Mouse (Mus musculus) lung, adult 2 months (tissue): ENCODE measurements around the gene Usp22. TPM values are rescaled to one million over a fixed set of nuclear protein-coding genes. Genes with fewer than 3 reads are reported as not detected.
"Not testable (repeated sequence)": the region's sequence is repeated elsewhere in the genome, so short reads cannot be mapped to it uniquely, and the experiment has no call there.

ENCODE experiments used
- DNase-seq: peaks from one replicate; pipeline ENCODE4 v3.0.0; 2022
- H3K4me1 ChIP-seq: fragments of 200-500 bp; 2 replicates; pipeline ENCODE4 v1.6.1; 2011; ENCODE audit warnings: low read length; ENCODE audit not compliant: control insufficient read depth, insufficient read depth
- H3K4me3 ChIP-seq: fragments of 200-500 bp; replicated peaks from 2 replicates; pipeline ENCODE3; 2011; ENCODE audit warnings: low read depth, mild to moderate bottlenecking, control low read depth, low read length; ENCODE audit errors: extremely low read depth
- CTCF ChIP-seq: fragments of 200-500 bp; IDR thresholded peaks from 2 replicates; pipeline ENCODE4 v1.5.1; 2011; ENCODE audit warnings: mild to moderate bottlenecking, low read length, control low read depth; ENCODE audit not compliant: insufficient read depth
- POLR2A ChIP-seq: fragments of 200-500 bp; IDR thresholded peaks from 2 replicates; pipeline ENCODE4 v1.6.1; 2011; ENCODE audit warnings: low read depth, mild to moderate bottlenecking, control low read depth, low read length, borderline replicate concordance; ENCODE audit errors: extremely low read depth
- WGBS: fragments of 180-500 bp; shearing (Covaris S2); methylation state at CpG from one replicate; pipeline ENCODE4 v1.1.7; 2018; 5-methylcytosine and 5-hydroxymethylcytosine counted together
- polyA plus RNA-seq: library from polyadenylated mRNA; depleted of rRNA; stranded (reverse); fragments of >200 nt; gene quantifications from 2 replicates; pipeline ENCODE4 v1.2.3, GENCODE M21; 2012

Gene Usp22
- polyA plus RNA-seq, 1 experiment = 43.6 TPM

- DNase-seq = no peak
- Histone ChIP-seq H3K4me1 (0 out of 2 replicates have a peak, but pooled peaks cover 3% of the 10 kb centered on the region), H3K4me3 (no peak overlapping the region)
- TF ChIP-seq POLR2A (no peak), CTCF (no peak)
- 85% methylated on average over 8 of the region's 8 CpGs for WGBS
These were observed 29.3 kb downstream of the Usp22 start for GRCm38 (mm10) chr11:61145551-61145950.

DNA sequence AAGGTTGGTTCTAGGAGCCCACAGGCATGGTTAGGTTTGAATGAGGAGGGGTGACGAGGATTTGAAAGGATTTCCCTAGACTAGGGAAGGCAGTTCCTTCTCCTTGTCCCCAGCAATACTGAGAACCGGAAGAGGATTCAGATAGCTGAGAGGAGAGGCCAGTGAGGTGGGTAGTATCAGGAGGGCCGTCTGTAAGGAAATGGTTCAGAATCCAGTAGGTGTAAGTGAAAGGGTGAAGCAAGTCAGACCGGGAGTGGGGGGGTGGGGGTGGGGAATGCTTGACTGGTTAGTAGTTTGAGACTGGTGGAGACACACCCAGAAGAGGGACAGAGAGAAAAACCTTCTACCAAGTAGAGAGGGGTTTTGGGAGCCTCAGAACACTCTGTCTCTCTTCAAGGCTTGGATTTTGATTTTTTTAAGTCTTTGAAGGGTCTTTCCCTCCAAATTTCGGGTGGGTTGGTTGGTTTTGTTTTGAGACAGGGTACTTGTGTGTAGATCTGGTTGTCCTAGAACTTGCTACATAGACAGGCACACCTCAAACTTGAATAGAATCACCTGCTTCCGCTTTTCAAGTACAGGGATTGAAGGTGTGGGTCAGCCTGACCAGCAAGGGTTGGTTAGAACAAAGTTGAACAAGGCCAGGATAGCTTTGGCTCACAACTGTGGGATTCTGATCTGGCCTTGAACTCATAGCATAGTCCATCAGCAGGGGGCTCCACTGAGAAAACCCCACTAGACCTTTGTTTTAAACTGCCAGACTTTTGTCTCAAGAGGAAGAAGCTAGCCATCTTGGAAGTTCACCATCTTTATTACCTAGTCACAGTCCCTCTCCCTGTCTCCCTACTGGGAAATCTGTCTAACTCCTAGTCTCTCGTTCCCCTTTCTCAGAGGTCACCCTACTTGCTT, 31.0 kb downstream of the Usp22 start:
- Histone ChIP-seq H3K4me1 (peaks cover 6% of the 10 kb centered on the region; the same call in 1 of the 2 replicates), H3K4me3 (no peak overlapping the region)
- TF ChIP-seq CTCF = no peak
- no peak for DNase-seq
- WGBS = 61% methylated on average over 7 of the region's 7 CpGs

DNA sequence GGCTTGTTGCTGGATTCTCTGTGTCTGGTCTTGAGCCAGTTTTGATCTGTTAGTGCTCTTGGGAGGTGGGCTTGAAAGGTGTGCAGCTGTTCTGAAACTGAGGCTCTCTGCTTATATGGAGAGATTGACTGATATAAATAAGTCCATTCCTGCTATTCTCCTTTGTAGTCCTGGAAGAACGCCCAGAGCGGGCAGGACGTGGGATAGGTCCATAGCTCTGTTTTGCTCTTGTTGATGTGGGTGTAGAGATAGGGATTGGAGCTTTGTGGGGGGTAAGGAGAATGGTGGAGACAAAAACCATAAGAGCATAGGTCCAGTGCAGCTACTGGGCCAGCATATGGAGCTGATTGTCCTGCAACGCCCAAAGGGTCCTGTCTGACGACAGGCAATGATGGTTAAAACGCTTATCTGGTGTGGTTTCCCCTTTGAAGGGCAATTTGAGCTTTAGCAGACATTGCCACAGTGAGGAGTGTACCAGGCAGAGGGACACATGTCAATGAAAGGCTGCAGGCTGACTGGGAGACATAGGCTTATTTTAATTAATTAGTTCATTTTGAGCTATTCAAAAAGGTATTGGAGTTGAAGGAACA, 31.8 kb downstream of the Usp22 start:
- peak overlapping the region; percentile 39 for H3K4me3 ChIP-seq
- 42% methylated on average over 6 of the region's 6 CpGs for WGBS

DNA sequence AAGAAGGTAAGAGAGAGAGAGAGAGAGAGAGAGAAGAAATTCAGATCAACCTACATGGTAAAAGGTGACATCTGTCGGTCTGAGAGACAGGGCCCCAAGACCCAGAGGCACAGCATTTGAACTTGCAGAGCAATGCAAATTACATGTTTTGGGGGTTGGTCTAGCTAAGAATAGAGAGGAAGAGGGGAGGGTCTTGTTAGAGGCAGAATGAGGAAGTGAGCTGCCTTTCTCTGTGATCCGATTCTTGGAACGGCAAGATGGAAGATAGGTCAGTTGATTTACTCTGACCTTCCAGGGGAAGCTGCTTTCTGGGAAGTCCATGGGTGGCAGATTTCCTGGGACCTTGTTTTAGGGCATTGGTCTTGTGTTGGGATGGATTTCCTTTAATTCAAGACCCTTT, 32.6 kb downstream of the Usp22 start:
- Histone ChIP-seq H3K4me3 (peak overlapping the region; percentile 39), H3K4me1 (peaks cover 6% of the 10 kb centered on the region; the same call in 1 of the 2 replicates)
- WGBS = 25% methylated on average over 3 of the region's 3 CpGs
- TF ChIP-seq POLR2A = no peak
- no peak for TF ChIP-seq CTCF
- no peak for DNase-seq

More for the DNA sequence above, 31.8 kb downstream of the Usp22 start:
- TF ChIP-seq CTCF (no peak), POLR2A (no peak)
- H3K4me1 ChIP-seq = peaks cover 6% of the 10 kb centered on the region; the same call in 1 of the 2 replicates
- no peak for DNase-seq

DNA sequence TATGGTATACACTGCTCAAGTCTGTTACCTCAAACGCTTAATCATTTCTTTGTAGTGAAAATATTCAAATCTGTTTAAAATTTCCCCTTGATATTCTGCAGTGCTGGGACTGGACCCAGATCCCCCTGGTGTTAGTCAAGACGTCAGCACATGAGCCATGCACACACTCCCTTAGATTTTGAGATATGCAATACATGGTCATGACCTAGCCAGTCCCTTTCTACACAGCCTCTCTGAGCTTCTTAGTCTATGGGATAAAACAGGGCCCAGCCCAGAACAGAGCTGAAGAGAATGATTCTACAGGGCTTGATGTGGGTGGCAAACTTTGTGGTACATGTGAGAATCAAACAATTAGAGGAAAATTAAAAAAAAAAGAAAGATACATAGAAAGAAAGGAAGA, 33.2 kb downstream of the Usp22 start:
- Histone ChIP-seq H3K4me1 (peaks cover 6% of the 10 kb centered on the region; the same call in 1 of the 2 replicates), H3K4me3 (no peak overlapping the region)
- DNase-seq = no peak
- TF ChIP-seq POLR2A = no peak
- no peak for TF ChIP-seq CTCF
- 64% methylated on average over 2 of the region's 2 CpGs for WGBS

DNA sequence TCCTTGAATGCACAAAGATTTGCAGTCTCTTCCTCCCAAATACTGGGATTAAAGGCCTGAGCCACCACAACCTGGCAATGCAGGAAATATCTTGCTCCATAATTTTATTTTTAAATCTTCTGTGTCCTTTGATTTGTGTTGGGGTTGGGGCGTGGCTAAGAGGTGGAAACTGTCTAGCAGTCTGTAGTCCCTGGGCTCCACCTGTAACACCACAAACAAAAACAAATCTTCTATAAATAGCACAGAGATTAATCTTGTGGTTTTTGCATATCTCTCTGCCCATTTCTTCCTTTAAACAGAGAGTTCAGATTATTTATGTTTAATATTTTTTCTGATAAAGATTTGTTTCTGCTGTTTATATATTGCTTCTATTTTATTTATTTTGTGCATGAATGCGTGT, 41.9 kb downstream of the Usp22 start:
- Histone ChIP-seq H3K4me1 (no peaks in the 10 kb centered on the region), H3K4me3 (no peak overlapping the region)
- no peak for DNase-seq
- TF ChIP-seq POLR2A (no peak), CTCF (no peak)
- 63% methylated on average over 2 of the region's 2 CpGs for WGBS

DNA sequence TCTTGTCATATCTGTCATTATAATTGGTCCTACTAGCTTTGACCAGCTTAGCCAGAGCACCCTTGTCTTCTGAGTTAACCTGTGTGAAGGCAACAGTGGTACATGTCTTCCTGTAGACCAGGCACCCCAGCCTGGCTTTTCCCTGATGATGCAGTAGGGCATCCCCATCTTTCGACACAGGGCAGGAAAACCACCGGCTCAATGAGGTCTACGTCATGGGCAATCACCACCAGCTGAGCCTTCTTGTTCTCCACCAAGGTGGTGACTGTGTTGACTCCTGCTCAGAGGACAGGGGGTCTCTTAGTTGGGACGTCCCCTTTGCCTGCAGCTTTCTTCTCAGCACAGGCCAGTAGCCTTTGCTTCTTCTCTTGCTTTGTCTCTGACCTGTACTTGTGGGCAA, 44.2 kb downstream of the Usp22 start:
- not testable (repeated sequence) for H3K4me1 ChIP-seq, H3K4me3 ChIP-seq, DNase-seq
- 89% methylated on average over 4 of the region's 4 CpGs for WGBS

GRCm38 (mm10) chr11:61129305-61129704, 45.5 kb downstream of the Usp22 start:
- no peak for DNase-seq
- TF ChIP-seq CTCF (no peak), POLR2A (no peak)
- H3K4me3 ChIP-seq = no peak overlapping the region
- WGBS = 53% methylated on average over 10 of the region's 10 CpGs
- H3K4me1 ChIP-seq = no peaks in the 10 kb centered on the region

DNA sequence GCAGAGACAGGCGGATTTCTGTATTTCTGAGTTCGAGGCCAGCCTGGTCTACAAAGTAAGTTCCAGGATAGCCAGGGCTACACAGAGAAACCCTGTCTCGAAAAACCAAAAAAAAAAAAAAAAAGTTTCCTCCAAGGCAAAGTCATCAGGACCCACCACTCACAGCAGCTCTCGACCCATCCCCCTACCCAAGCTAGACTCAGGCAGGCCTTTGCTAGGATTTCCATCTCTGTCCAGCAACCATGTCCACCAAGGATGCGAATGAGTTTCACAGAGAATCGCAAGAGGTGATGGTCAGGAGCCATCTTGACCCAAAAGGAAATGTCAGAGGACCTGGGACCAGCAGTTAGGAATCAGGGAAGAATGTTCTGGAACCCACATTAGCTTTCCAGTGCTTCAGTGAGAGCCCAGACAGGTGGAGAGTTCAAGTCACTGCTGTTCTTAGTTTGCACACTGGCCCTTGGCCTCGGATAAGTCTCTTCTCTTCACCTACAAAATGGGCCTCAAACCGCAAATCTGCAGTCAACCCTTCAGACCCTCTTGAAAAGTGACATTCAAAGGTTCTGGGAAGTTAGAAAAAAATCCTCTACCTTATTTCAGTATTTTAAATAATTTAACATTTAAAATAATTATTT, 47.3 kb downstream of the Usp22 start:
- no peak for DNase-seq
- TF ChIP-seq POLR2A (no peak), CTCF (no peak)
- WGBS = 84% methylated on average over 8 of the region's 8 CpGs
- H3K4me3 ChIP-seq = no peak overlapping the region
- no peaks in the 10 kb centered on the region for H3K4me1 ChIP-seq

GRCm38 (mm10) chr11:61126606-61127355, 48.1 kb downstream of the Usp22 start, which contains the start of gene Tnfrsf13b:
TSS of gene Tnfrsf13b (plus strand) at chr11:61126755.
- H3K4me1 ChIP-seq = no peaks in the 10 kb centered on the region
- no peak within 1 kb of the TSS for H3K4me3 ChIP-seq
- WGBS = 79% methylated on average over 23 of the region's 23 CpGs
- TF ChIP-seq POLR2A = no peak
- no peak for TF ChIP-seq CTCF
- no peak for DNase-seq
